Mouse (Mus musculus): ENCODE data around the gene Reep3.

Reep3 gene

GRCm38 (mm10) chr10:67109635-67110034 lies 12.9 kb upstream of the Reep3 start:
- no peak for DNase-seq (ENCODE audit: low spot score)

GRCm38 (mm10) chr10:67108096-67108495 lies 11.4 kb upstream of the Reep3 start:
- no peak for DNase-seq (ENCODE audit: low spot score)

GRCm38 (mm10) chr10:67107017-67107761 lies 10.4 kb upstream of the Reep3 start:
- no peak for DNase-seq (ENCODE audit: low spot score)

- DNase-seq (ENCODE audit: low spot score), result no peak
Observed at GRCm38 (mm10) chr10:67106400-67106799, 9.7 kb upstream of the Reep3 start.

- DNase-seq (ENCODE audit: low spot score), result no peak
Observed at GRCm38 (mm10) chr10:67105331-67106217, 8.8 kb upstream of the Reep3 start.

GRCm38 (mm10) chr10:67104543-67104942 lies 7.8 kb upstream of the Reep3 start:
- no peak for DNase-seq (ENCODE audit: low spot score)

- DNase-seq (ENCODE audit: low spot score), result no peak
Observed at GRCm38 (mm10) chr10:67100831-67101251, 4.1 kb upstream of the Reep3 start.

- DNase-seq (ENCODE audit: low spot score), result no peak
Observed at GRCm38 (mm10) chr10:67100011-67100661, 3.4 kb upstream of the Reep3 start.

- DNase-seq (ENCODE audit: low spot score), result no peak
Observed at GRCm38 (mm10) chr10:67099183-67099929, 2.6 kb upstream of the Reep3 start.

GRCm38 (mm10) chr10:67098408-67099050 lies 1.8 kb upstream of the Reep3 start:
- no peak for DNase-seq (ENCODE audit: low spot score)

GRCm38 (mm10) chr10:67097437-67098150 lies 849 bp upstream of the Reep3 start:
- DNase-seq (ENCODE audit: low spot score), result no peak

- no peak for DNase-seq (ENCODE audit: low spot score)
Observed at GRCm38 (mm10) chr10:67095798-67096620, 736 bp downstream of the Reep3 start, which contains the start of gene Jmjd1c. TSS of gene Jmjd1c (plus strand) at chr10:67096125.

GRCm38 (mm10) chr10:67094922-67095321 lies 1.8 kb downstream of the Reep3 start:
- DNase-seq (ENCODE audit: low spot score), result no peak

GRCm38 (mm10) chr10:67090611-67091010 lies 6.1 kb downstream of the Reep3 start:
- DNase-seq (ENCODE audit: low spot score), result no peak

- DNase-seq (ENCODE audit: low spot score), result no peak
Observed at GRCm38 (mm10) chr10:67087447-67088226, 9.1 kb downstream of the Reep3 start.

GRCm38 (mm10) chr10:67085916-67086315 lies 10.8 kb downstream of the Reep3 start:
- DNase-seq (ENCODE audit: low spot score), result no peak

GRCm38 (mm10) chr10:67085124-67085523 lies 11.6 kb downstream of the Reep3 start:
- no peak for DNase-seq (ENCODE audit: low spot score)

GRCm38 (mm10) chr10:67083446-67084166 lies 13.1 kb downstream of the Reep3 start:
- no peak for DNase-seq (ENCODE audit: low spot score)

Data from ovary, postnatal 10 days (tissue).